Mouse (Mus musculus) lung, postnatal 0 days (tissue): Measurements from ENCODE around the gene Mbnl2. TPM values are rescaled to one million over a fixed set of nuclear protein-coding genes. Genes with fewer than 3 reads are reported as not detected.
A peak's percentile ranks its signal among the peaks of the same experiment; 100 is the strongest.

Experiments
- ATAC-seq: fragments of 200-750 bp; cut with Nextera tagmentation; 2 replicates; pipeline ENCODE4 v1.8.0; 2017; ENCODE audit warnings: moderate library complexity
- DNase-seq: peaks from one replicate; pipeline ENCODE4 v3.0.0-alpha.2; 2016; ENCODE audit warnings: low spot score
- H3K27ac ChIP-seq: fragments of 300-500 bp; sonication (generic); 2 replicates; pipeline ENCODE4 v1.5.1; 2014; ENCODE audit warnings: antibody characterized with exemption, mild to moderate bottlenecking, low read length, mixed read lengths
- H3K27me3 ChIP-seq: fragments of 300-500 bp; sonication (generic); replicated peaks from 2 replicates; pipeline ENCODE4 v1.6.1; 2014; ENCODE audit warnings: low read length, mixed read lengths; ENCODE audit not compliant: insufficient read depth
- H3K36me3 ChIP-seq: fragments of 300-500 bp; sonication (generic); 2 replicates; pipeline ENCODE4 v1.6.1; 2014; ENCODE audit warnings: low read length, mixed read lengths; ENCODE audit not compliant: insufficient read depth
- H3K4me1 ChIP-seq: fragments of 300-500 bp; sonication (generic); 2 replicates; pipeline ENCODE4 v1.6.1; 2014; ENCODE audit warnings: antibody characterized with exemption, low read depth, low read length, mixed read lengths; ENCODE audit not compliant: insufficient read depth
- H3K4me2 ChIP-seq: fragments of 300-500 bp; sonication (generic); replicated peaks from 2 replicates; pipeline ENCODE4 v1.6.1; 2014; ENCODE audit warnings: low read depth, mild to moderate bottlenecking, low read length, moderate library complexity, mixed read lengths
- H3K4me3 ChIP-seq: fragments of 300-500 bp; sonication (generic); 2 replicates; pipeline ENCODE4 v1.5.1; 2014; ENCODE audit warnings: low read depth, low read length
- H3K9ac ChIP-seq: fragments of 300-500 bp; sonication (generic); replicated peaks from 2 replicates; pipeline ENCODE4 v1.6.1; 2014; ENCODE audit warnings: low read depth, mild to moderate bottlenecking
- H3K9me3 ChIP-seq: fragments of 300-500 bp; sonication (generic); 2 replicates; pipeline ENCODE4 v1.6.1; 2016; ENCODE audit warnings: low read length, mixed read lengths
- CTCF ChIP-seq: IDR thresholded peaks from 2 replicates; pipeline ENCODE4 v1.5.1; 2016; ENCODE audit warnings: antibody characterized with exemption, mild to moderate bottlenecking
- EP300 ChIP-seq: IDR thresholded peaks from 2 replicates; pipeline ENCODE4 v1.6.1; 2016; ENCODE audit warnings: antibody characterized with exemption, mild to moderate bottlenecking, control low read depth
- WGBS: fragments of 180-500 bp; shearing (Covaris S2); extraction: QIAGEN DNeasy Blood & Tissue Kit; methylation state at CpG from one replicate; pipeline ENCODE4 v1.1.7; 2014; 5-methylcytosine and 5-hydroxymethylcytosine counted together
- polyA plus RNA-seq: library from polyadenylated mRNA; unstranded; fragments of >200 nt; fragmentation: Nextera tagmentation; extraction: Ambion mirVana; gene quantifications from 2 replicates; pipeline ENCODE4 v1.2.1, GENCODE M21; 2015

The Mbnl2 gene
- polyA plus RNA-seq, 1 experiment from 2014 or later = 171 TPM

DNA sequence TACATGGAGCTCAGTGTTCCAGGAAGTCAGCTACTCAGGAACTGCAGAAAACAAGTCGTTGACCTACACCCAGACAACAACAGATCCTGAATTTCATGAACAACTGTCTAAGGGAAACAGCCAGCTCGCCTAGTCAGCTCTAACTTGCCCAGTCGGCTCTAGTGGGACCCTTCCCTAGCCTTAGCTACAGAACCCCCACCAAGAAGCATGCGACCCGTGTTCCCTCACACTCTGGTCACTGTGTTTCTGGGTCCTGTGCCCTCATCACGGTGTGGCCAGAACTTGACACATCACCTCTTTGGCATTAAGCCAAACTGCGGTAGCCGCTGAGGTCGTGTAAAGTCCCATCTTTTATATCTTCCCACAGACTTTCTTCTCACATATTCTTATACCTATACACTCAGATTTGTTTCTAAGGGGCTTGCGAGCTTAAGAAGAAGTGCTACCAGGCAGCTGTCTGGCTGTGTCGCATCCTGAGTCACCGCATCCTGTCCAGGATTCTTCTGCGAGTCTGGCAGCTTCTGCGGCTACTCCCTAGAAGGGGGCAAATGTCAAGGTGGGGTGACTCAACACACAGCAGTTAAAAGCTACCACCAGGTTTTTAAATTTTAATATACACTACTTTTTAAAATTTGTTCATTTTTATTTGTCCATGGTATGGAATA lies 193.8 kb downstream of the Mbnl2 start:
- Histone ChIP-seq H3K9me3 (no peaks in the 10 kb centered on the region), H3K27me3 (no peaks in the 10 kb centered on the region), H3K4me2 (no peak overlapping the region), H3K36me3 (no peaks in the 10 kb centered on the region), H3K4me3 (no peak overlapping the region), H3K27ac (no peak overlapping the region), H3K9ac (no peak overlapping the region), H3K4me1 (no peaks in the 10 kb centered on the region)
- DNase-seq (no peak), ATAC-seq (no peak)
- TF ChIP-seq EP300 = no peak
- no peak for TF ChIP-seq CTCF
- 74% methylated on average over 14 of the region's 14 CpGs for WGBS

DNA sequence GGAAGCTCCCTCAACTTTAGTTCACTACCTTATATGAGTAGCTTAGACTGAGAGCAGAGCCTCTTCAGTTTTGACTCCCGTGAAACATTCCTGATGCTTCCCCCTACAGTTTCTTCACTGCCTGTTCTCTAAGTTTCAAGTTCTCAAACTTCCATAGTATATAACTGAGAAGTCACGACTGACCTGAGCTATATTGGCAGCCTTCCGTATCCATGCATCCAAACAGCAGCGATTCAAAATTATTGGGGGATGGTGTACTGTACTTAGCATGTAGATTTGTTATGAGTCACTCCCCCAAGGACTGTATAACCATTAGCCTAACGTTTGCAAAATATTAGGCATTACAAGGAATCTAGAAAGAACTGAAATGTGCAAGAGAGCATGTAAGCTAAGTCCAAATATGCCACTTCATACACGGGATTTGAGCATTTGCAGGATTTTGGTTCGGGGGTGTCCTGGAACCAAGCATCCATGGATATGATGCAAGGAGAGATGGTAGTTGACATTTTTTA lies 200.8 kb downstream of the Mbnl2 start:
- ATAC-seq = no peak
- Histone ChIP-seq H3K4me3 (no peak overlapping the region), H3K4me2 (no peak overlapping the region), H3K27me3 (no peaks in the 10 kb centered on the region), H3K4me1 (no peaks in the 10 kb centered on the region; the same call in 1 of the 2 replicates), H3K9ac (no peak overlapping the region), H3K27ac (no peak overlapping the region), H3K9me3 (no peaks in the 10 kb centered on the region), H3K36me3 (no peaks in the 10 kb centered on the region)
- DNase-seq = no peak
- WGBS = 57% methylated on average over 7 of the region's 7 CpGs
- TF ChIP-seq CTCF = no peak
- no peak for TF ChIP-seq EP300

DNA sequence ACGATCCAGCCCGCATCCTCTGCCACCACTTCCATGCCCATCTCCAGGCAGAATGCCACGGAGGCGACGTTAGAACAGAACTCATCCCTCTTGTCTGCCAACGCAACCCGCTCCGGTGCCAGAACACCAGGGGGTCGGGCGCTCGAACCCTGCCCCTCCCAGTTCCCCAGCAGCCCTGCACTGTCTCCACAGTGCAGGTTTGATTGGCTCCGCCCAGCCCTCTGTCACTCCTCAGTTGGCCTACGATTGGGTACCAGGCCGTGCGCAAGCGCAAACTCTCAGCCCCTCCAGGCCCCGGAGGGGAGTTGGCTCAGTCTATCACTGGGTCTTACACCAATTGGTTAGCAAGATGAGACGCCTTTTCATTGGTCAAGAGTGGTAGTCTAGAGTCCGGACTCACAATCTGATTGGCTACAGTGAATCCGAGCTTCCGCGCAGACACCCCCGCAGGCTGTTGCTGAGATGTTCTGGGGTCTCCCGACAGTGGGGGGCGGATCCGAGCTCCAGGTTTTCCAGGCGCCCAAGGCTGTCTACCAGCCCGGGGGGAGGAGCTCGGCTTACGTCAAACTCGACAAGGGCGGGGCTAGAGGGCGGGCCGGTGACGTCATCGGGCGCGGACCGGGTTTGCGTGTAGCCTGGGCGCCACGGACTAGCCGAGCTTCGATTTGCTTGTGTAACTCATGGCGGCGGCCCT lies 202.0 kb downstream of the Mbnl2 start:
- peak; percentile 87 for ATAC-seq
- peak overlapping the region; percentile 99 for H3K27ac ChIP-seq
- H3K4me2 ChIP-seq = peak overlapping the region; percentile 72
- H3K36me3 ChIP-seq = no peaks in the 10 kb centered on the region; the same call in 1 of the 2 replicates
- H3K27me3 ChIP-seq = no peaks in the 10 kb centered on the region
- TF ChIP-seq CTCF = 0 out of 2 replicates have a peak, but pooled peaks have one; percentile 17
- TF ChIP-seq EP300 = peak; percentile 90
- H3K9me3 ChIP-seq = no peaks in the 10 kb centered on the region; the same call in 1 of the 2 replicates
- H3K9ac ChIP-seq = peak overlapping the region; percentile 65
- peak; percentile 99 for DNase-seq
- WGBS = 1% methylated on average over 46 of the region's 46 CpGs
- H3K4me1 ChIP-seq = no peaks in the 10 kb centered on the region; the same call in 1 of the 2 replicates
- H3K4me3 ChIP-seq = peak overlapping the region; percentile 83

DNA sequence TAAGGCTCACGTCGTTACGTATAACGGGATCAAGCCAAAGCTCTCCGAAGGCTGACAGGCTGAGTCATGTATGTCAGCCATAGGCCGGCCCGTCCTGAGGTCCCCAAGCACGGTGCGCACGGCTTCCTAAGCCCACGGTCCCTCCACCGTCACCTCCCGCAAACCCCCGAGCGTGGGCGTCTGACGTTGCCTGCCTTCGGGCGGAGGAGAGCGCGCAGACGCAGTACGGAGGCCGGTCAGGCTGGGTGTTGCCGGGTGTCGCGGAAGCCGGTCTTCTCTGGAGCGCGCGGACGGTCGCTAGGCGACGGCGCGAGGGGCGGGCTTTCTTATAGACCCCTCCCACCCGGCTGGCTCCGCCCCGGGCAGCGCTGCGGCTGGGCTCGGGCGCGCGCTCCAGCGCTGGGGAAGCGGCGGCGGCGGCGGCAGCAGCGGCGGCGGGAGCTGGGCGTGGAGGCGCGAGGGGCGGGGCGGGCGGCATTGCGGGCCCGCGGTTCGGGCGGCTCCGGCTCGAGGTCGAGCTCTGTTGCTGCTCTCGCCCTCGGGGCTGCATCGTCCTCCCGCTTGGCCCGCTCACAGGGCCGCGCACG lies 202.6 kb downstream of the Mbnl2 start, which contains the start of gene Rap2a:
Gene Rap2a, plus strand, starts transcription at position 463 of the 587 bp plus-strand sequence.
- DNase-seq (peak; percentile 98), ATAC-seq (peak; percentile 89)
- no peaks in the 10 kb centered on the region; the same call in 1 of the 2 replicates for H3K36me3 ChIP-seq
- H3K27ac ChIP-seq = peak within 1 kb of the TSS; percentile 99
- H3K4me2 ChIP-seq = peak within 1 kb of the TSS; percentile 72
- H3K9ac ChIP-seq = peak within 1 kb of the TSS; percentile 81
- TF ChIP-seq EP300 (0 out of 2 replicates have a peak, but pooled peaks have one; percentile 21), CTCF (no peak)
- H3K4me3 ChIP-seq = peak within 1 kb of the TSS; percentile 83
- H3K4me1 ChIP-seq = no peaks in the 10 kb centered on the region; the same call in 1 of the 2 replicates
- no peaks in the 10 kb centered on the region; the same call in 1 of the 2 replicates for H3K9me3 ChIP-seq
- WGBS = 2% methylated on average over 42 of the region's 78 CpGs
- H3K27me3 ChIP-seq = no peaks in the 10 kb centered on the region

DNA sequence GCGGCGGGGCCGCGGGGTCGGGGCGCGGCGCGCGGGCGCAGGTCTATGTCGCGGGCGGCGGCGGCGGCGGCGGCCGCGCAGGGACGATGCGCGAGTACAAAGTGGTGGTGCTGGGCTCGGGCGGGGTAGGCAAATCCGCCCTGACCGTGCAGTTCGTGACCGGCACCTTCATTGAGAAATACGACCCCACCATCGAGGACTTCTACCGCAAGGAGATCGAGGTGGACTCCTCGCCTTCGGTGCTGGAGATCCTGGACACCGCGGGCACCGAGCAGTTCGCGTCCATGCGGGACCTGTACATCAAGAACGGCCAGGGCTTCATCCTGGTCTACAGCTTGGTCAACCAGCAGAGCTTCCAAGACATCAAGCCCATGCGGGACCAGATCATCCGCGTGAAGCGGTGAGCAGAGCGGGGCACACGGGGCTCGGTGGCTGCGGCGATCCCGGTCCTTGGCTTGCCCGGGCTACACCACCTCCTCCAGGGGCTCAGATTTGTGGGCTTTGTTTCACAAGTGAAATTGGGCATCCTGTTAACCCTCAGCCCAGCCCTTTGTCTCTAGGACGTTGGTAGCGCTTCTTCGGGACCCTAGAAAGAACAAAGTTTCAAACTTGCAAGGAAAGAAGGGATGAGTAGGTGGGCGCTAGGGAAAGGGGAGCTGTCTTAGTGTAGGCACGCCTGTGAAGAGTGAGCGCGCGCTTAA lies 203.3 kb downstream of the Mbnl2 start:
- no peaks in the 10 kb centered on the region; the same call in 1 of the 2 replicates for H3K36me3 ChIP-seq
- no peaks in the 10 kb centered on the region; the same call in 1 of the 2 replicates for H3K9me3 ChIP-seq
- under 1% methylated on average over 52 of the region's 62 CpGs for WGBS
- no peaks in the 10 kb centered on the region for H3K27me3 ChIP-seq
- H3K27ac ChIP-seq = peak overlapping the region; percentile 99
- ATAC-seq (peak; percentile 11), DNase-seq (no peak)
- H3K4me2 ChIP-seq = peak overlapping the region; percentile 72
- H3K4me1 ChIP-seq = no peaks in the 10 kb centered on the region; the same call in 1 of the 2 replicates
- peak overlapping the region; percentile 83 for H3K4me3 ChIP-seq
- TF ChIP-seq EP300 (no peak), CTCF (peak; percentile 5; the same call in 1 of the 2 replicates)
- peak overlapping the region; percentile 81 for H3K9ac ChIP-seq
